Mouse (Mus musculus) embryo, embryonic 10 days (tissue): ENCODE data around the gene Add2.

Source experiments
- DNase-seq: peaks from one replicate; pipeline ENCODE4 v3.0.0-alpha.2; 2015; ENCODE audit warnings: low spot score

Add2 gene

GRCm38 (mm10) chr6:86079323-86079722 lies 50.8 kb downstream of the Add2 start:
- no peak for DNase-seq

- DNase-seq: peak; percentile 80
Measured at GRCm38 (mm10) chr6:86085518-86085917, 57.0 kb downstream of the Add2 start.

GRCm38 (mm10) chr6:86086851-86087571 lies 58.5 kb downstream of the Add2 start:
- DNase-seq: no peak

- DNase-seq: no peak
Measured at GRCm38 (mm10) chr6:86087813-86088212, 59.3 kb downstream of the Add2 start.

GRCm38 (mm10) chr6:86094202-86094838 lies 65.8 kb downstream of the Add2 start:
- DNase-seq: no peak

GRCm38 (mm10) chr6:86095518-86095917 lies 67.0 kb downstream of the Add2 start:
- DNase-seq: no peak

- DNase-seq: no peak
Measured at GRCm38 (mm10) chr6:86096733-86097132, 68.3 kb downstream of the Add2 start.

- DNase-seq: no peak
Measured at GRCm38 (mm10) chr6:86097155-86097554, 68.7 kb downstream of the Add2 start.

- DNase-seq: no peak
Measured at GRCm38 (mm10) chr6:86099003-86099402, 70.5 kb downstream of the Add2 start.

GRCm38 (mm10) chr6:86101451-86101850 lies 73.0 kb downstream of the Add2 start:
- DNase-seq: no peak

GRCm38 (mm10) chr6:86102874-86103273 lies 74.4 kb downstream of the Add2 start:
- DNase-seq: no peak

GRCm38 (mm10) chr6:86103614-86104013 lies 75.1 kb downstream of the Add2 start:
- no peak for DNase-seq

GRCm38 (mm10) chr6:86104719-86105118 lies 76.2 kb downstream of the Add2 start:
- no peak for DNase-seq

- DNase-seq: no peak
Measured at GRCm38 (mm10) chr6:86106045-86106444, 77.6 kb downstream of the Add2 start.

- no peak for DNase-seq
Measured at GRCm38 (mm10) chr6:86107101-86107500, 78.6 kb downstream of the Add2 start.

- DNase-seq: no peak
Measured at GRCm38 (mm10) chr6:86115843-86116242, 87.4 kb downstream of the Add2 start.

GRCm38 (mm10) chr6:86123057-86123456 lies 94.6 kb downstream of the Add2 start:
- no peak for DNase-seq

GRCm38 (mm10) chr6:86125761-86126160 lies 97.3 kb downstream of the Add2 start:
- DNase-seq: no peak

GRCm38 (mm10) chr6:86126953-86127581 lies 98.6 kb downstream of the Add2 start:
- peak; percentile 62 for DNase-seq

- DNase-seq: peak; percentile 38
Measured at GRCm38 (mm10) chr6:86128504-86128903, 100.0 kb downstream of the Add2 start.

- no peak for DNase-seq
Measured at GRCm38 (mm10) chr6:86129872-86130498, 101.5 kb downstream of the Add2 start.

GRCm38 (mm10) chr6:86133882-86134281 lies 105.4 kb downstream of the Add2 start:
- DNase-seq: no peak

- no peak for DNase-seq
Measured at GRCm38 (mm10) chr6:86136206-86136605, 107.7 kb downstream of the Add2 start.
